Mouse (Mus musculus): ENCODE data around the gene Casp4.

Gene Casp4

DNA sequence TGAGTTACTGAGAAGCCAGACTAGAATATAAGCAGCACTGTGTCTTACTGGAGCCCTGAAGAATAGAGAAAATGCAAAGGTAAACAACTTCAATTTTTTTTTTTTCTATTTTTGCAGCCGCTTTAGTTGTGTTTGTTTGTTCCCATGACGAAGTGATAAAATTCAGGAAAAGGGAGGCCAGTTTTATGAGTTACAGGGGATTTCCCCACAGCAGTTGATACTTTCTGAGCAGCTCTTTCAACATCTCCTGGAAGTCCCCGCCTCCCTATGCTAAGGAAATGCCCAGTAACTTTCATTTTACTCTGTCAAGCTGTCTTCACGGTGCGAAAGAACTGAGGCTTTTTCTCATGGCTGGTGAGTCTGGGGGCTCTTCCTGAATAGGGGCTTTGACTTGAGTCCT is at the start of gene Casp4:
TSS of gene Casp4 (plus strand) at position 268 of the 400 bp plus-strand sequence.
- DNase-seq (ENCODE audit: low spot score in 2 of 2): no peak

DNA sequence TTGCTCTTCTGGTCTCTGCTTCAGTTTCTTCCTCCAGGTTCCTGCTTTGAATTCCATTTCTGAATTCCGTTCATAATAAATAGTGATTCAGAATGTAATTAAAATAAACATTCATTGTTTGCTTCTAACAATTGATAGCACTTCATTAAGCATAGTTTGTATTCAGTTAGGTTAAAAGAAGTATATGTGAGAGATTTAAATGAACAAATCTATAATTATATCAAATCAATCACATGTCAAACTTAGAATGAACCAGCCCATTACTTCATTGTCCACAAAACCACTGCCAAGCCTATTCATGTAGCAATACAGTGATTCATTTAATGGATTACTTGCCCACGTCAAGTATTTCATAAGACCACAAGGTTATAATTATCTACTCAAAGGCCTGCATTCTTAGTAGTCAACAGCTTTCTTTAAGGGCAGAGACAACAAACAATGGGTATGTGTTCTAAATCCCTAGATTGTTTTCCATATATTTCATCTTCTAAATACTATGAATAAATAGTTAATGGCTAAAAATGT is 44.6 kb upstream of the Casp4 start:
- DNase-seq (ENCODE audit: low spot score in 2 of 2): no peak

DNA sequence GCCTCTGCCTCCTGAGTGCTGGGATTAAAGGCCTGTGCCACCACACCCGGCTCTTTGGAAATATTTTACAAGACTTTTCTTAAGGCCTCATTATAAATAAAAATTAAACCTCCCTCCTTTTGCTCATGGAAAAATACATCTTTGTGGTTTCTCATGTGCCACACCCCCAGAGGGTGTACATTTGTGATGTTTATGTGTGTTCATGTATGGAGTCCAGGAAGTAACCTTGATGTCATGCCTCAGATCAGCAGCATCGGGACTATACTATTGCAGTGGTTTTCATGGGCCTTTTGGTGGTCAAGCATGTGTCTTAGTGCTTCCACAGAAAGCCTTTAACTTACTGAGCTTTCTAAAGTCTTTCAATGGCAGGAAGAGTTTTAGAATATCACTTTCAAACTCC is 38.4 kb upstream of the Casp4 start:
- DNase-seq (ENCODE audit: low spot score in 2 of 2): no peak

DNA sequence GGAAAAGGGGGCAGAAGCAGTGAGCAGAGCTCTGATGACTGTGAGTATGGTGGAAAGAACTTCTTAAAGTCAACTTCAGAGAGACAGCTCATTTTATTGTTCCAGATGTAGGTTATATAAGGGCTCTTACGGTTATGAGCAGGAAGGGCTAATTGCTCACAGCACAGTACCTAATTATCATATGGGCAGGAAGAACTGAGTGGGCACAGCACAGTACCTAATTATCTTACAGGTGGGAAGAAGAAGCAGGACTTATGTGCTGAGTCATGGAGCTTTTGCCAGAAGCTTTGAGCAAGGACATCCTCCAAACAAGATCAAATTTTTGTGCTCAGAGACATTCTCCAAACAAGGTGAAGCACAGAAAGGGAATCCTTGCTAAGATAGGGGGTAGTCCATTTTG is 37.7 kb upstream of the Casp4 start:
- DNase-seq (ENCODE audit: low spot score in 2 of 2): no peak

DNA sequence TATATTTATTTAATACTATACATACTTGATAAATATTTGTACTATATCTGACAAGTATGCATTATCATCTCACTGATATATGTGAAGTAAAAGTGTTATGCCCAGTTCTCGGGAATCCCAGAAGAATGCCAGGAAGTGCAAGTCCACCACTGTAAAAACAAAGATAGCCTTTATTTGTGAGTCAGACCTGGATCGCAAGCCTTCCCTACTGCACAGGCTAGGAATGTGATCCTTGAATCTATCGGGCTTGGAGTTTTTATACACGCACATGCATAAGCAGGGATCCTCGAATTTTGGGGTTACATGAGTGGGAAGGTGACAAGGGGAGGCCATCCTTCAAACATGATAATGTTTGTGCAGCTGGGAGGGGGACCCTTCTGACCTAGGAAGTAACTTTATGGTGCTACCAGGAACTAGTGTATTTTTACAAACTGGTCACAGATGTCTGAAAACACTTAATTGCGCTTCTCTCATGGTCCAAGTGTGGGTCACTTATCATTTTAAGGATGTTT is 37.2 kb upstream of the Casp4 start:
- no peak for DNase-seq (ENCODE audit: low spot score in 2 of 2)

DNA sequence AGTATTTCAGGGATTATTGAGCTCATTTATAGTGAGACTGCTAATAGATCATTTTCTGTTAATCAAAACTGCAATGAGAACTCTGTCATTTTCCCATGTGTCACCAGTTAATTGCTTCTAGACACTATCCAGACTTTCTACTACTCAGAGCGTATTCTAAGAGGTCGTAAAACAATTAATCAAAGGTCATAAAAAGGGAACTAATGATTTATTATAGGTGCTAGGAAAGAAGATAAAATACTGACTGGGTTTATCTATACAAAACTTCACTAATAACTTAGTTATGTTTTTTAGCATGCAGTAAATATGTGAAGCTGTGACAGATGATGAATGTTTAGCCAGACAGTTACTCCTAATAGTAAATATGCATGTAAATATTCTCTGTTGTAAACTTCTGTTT is 22.6 kb upstream of the Casp4 start:
- no peak for DNase-seq (ENCODE audit: low spot score in 2 of 2)

DNA sequence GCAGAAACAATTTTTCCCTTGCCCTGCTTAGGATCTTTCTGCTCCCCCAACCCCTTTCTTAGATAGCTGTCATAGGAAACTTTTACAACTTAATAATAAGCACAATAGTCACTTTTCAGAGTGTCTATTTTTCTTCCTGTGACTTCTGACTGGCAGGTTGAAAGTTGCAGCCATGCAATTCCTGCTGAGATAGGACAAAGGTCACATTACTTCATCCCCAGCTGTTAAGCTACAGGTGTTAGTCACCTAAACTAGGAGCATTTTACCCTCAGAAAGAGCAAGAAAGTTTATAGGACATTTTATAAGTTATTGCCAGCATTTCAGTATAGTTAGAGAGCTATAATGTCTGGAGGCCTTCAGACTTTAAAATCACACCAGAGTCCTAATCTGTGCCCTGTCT is 22.0 kb upstream of the Casp4 start:
- DNase-seq (ENCODE audit: low spot score in 2 of 2): no peak

DNA sequence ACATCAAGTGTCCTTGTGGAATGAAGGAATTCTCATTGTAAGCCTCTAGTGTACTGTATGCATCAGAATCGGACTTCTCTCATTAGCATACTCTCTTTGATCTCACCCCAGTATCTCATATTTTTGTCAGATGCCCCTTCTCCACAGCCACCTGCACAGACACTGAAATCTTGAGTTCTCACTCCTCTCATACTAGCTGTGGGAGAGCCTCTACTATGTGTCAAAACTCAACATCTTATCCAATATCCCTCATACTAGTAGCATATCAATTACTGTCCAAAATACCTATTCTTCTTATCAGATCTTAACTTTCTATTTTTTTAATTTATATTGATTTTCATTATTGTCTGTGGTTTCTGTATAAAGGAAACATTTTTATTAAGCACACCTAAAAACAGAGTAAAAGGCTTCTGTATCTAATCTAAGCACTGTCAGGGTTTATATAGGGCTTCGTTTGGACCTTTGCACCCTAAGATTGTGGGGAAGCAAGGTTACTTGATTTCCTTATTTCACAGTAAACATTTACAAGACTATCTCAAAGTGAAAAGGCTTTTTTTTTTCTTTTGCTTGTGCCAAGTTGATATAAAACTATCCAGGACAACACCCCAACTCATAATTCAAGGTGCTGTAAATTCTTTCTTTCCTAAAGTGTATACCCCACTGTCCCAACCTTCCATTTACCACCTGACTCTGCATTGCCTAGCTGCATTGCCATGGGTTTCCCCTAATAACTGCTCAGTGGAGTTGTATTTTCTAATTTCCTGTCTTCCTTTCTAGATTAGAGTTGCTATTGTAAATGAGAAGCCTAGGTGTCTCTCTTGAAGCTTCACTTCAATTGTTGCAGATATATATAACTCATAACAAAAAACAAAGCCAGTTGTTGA is 12.0 kb upstream of the Casp4 start:
- DNase-seq (ENCODE audit: low spot score in 2 of 2): no peak

DNA sequence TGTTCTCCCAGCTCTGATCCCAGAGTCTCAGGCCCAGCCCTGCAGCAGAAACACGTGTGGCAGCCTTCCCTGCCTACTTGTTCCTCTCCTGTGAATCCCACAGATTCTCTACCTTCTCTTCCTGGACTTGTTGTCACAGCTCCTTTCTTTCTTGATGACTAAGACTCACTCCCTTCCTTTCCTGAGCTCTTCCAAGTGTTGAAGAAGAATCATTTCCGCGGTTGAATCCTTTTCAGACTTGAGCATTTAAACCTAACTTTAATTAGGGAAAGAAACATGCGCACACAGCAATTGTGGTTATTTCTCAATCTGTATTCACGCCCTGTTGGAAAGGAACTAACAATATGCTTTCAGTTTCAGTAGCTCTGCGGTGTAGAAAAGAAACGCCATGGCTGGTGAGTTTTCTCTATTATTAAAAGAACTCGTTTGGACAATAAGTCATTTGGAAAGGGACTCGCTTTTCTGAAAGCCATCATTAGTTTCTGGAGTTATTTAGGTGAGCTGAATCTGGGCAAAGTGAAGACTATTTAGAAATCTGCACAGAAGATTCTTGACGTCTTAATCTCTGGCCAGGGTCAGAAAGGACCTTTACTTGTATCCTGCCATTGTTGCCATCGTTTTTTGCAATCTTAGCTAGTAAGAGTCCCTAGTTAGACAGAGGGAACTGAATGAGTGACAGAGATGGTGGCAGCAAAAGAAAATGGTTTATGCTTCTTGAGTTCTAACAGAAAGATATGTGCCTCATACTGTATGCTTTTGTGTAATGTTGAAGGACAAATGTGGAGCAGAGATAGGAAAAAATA is 10.1 kb upstream of the Casp4 start, which contains the start of gene Casp1:
TSS of gene Casp1 (plus strand) at position 189 of the 803 bp plus-strand sequence.
- no peak for DNase-seq (ENCODE audit: low spot score in 2 of 2)

DNA sequence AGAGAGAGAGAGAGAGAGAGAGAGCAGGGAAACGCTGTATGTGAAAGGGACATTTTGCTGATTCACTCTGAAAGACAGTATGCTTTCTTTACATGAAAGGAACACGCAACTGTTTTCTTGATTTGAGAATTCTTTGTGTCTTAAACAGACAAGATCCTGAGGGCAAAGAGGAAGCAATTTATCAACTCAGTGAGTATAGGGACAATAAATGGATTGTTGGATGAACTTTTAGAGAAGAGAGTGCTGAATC is 9.6 kb upstream of the Casp4 start:
- DNase-seq (ENCODE audit: low spot score in 2 of 2): no peak

DNA sequence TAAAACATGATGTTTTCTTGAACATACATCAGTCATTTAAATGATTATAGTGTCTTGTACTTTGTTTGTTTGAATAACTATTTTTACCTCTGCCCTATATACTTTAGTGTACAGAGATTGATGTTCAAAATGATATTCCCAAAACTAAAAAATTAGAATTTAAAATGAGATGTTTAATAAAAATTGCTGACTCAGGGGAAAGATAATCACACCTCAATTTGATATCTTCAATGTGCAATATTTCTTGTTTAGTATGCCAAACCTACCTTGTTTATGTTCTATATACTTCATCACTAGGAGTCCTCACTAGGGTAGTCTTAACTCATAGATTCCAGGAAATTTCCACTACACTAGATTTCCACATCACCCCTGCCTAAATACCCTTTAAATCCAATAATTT is 1.5 kb downstream of the Casp4 start:
- no peak for DNase-seq (ENCODE audit: low spot score in 2 of 2)

DNA sequence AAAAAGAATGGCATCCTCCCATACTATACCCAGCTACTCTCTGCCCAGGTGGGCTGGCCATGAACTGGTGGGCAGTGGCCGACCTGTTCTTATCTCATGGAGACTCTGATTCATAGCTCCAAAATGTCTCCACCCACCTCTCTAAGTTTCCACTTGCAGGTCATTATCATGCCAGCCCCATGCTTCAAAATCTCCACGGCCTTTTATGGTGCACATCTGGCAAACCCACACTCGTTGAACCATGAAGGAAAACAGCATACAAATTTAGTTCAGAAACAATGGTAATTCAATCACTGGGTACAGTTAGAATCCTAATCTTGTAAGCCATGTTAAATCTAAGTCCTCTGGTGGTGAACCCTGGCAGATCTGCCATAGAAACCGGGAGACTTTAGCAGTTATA is 2.8 kb downstream of the Casp4 start:
- DNase-seq (ENCODE audit: low spot score in 2 of 2): no peak

DNA sequence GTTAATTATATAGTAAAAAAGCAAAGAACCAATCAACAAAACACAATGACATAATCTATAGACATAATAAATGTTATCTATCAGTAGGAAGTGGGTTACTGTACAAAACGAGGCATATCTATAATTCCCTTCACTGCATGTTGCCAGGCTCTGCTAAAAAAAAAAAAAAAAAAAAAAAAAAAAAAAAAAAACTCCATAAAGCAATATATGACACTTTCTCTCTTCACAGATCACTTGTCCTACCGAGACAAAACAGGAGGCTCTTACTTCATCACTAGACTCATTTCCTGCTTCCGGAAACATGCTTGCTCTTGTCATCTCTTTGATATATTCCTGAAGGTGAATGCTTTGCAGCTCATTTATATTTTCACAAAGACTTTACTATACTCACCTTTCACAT is 19.6 kb downstream of the Casp4 start:
- DNase-seq (ENCODE audit: low spot score in 2 of 2): no peak

DNA sequence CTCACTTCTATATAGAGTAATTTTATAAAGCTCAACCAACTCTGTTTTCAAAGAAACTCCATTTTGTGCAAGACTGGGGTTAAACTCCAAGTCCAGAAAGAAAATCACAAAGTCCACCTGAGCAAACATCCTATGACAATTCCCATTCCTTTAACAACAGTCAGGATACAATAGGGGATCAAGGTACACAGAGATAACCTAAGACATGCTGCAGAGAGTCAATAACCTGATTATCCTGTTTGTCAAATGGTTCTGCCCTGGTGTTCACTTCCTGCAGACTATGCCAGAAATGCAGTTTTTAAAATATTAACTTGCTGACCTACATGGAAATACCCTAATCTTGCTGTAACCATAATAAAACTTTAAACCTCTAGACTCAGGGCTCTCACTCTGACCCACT is 23.8 kb downstream of the Casp4 start:
- DNase-seq (ENCODE audit: low spot score in 2 of 2): no peak

DNA sequence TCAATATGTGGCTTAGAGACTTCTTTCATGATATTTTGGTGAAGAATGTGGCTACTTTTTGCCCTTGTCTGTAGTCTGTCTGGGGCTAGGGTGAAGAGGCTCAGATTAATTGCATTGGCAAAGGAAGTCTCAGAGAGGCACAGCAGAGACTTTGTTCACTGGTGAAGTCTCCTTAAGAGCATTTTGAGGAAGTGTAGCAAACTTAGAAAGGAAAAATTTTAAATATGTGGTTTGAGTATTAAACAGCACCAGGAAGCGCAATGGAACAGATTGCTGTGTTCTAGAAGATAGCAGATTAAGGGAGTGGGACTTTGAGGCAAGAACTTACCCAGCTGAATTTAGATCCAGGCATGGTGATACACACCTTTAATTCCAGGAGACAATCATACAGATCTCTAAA is 24.8 kb downstream of the Casp4 start:
- no peak for DNase-seq (ENCODE audit: low spot score in 2 of 2)

DNA sequence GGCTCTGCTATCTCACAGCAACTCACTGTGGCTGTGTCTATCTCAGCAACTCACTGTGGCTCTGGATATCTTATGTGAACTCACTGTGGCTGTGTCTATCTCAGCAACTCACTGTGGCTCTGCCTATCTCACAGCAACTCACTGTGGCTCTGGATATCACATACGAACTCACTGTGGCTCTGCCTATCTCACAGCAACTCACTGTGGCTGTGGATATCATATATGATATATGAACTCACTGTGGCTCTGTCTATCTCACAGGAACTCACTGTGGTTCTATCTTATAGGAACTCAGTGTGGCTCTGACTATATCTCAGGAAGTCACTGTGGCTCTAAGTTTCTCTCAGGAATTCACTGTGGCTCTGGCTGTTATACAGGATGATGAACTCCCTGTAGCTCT is 34.5 kb downstream of the Casp4 start:
- DNase-seq (ENCODE audit: low spot score in 2 of 2): no peak

DNA sequence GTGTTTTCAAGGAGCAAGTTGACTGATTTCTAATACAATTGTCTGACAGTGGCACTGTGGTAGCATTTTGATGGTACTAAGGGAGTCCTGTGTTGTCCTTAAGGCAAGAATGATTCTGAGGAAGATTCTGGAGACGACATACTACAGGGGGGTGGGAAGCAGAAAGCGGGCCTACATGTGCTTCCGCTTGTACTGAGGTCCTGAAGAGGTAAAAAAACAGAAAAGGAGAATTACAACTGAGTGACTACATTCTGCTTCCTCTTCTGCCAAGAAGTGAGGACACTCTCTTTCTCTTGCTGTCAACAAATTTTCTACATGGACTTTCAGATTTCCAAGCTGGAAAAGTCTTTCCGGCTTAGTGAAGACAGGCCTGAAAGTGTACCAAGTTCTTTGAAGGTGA is 35.5 kb downstream of the Casp4 start:
- DNase-seq (ENCODE audit: low spot score in 2 of 2): no peak

DNA sequence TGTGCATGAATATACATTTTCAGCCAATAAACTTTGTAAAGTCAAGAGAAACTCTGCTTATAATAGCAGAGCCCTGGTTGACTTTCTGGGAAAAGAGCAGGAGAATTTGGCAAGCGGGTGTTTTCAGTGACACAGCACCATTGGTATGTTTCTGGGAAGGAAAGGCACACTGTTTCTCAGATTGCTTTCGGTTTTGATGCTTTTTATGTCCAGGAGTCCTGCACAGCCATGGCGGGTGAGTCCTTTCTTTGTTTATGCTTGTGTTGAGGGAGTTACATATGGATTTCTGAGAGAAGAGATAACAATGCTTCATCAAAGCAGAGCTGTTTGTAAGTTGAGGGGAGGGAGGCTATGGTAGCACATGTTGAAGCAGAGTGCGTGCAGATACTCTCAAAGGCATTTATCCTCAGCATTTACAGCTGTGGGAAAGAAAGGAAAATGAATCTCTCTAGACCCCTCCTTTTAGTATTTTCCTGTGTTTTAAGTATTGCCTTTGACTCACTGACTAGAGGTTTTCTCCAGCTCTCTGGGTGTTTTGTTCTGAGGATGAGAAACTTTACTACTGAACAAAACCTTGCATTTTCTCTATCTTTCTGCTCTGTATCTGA is 36.8 kb downstream of the Casp4 start, which contains the start of gene Casp12:
TSS of gene Casp12 (plus strand) at position 140 of the 608 bp plus-strand sequence.
- no peak for DNase-seq (ENCODE audit: low spot score in 2 of 2)

DNA sequence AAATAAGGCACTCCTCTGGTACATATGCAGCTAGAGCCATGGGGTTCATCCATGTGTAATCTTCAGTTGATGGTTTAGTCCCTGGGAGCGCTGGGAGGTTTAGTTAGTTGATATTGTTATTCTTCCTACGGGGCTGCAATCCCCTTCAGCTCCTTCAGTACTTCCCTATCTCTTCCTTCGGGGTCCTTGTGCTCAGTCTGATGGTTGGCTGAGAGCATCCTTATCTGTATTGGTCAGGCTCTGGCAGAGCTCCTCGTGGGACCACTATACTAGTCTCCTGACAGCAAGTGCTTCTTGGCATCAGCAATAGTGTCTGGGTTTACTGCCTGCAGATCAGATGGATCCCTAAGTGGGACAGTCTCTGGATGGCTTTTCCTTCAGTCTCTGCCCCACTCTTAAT is 38.8 kb downstream of the Casp4 start:
- no peak for DNase-seq (ENCODE audit: low spot score in 2 of 2)

DNA sequence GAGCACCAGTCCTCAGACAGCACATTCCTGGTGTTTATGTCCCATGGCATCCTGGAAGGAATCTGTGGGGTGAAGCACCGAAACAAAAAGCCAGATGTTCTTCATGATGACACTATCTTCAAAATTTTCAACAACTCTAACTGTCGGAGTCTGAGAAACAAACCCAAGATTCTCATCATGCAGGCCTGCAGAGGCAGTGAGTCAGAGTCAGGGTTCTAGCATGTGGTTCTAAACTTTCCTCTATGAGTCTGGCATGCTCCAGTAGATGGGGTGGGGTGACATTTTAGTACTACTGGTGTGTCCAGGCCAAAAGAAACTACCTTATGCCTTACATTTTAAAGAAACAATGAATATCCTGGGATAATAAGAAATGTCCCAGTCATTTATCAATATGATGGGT is 45.0 kb downstream of the Casp4 start:
- DNase-seq (ENCODE audit: low spot score in 2 of 2): no peak

DNA sequence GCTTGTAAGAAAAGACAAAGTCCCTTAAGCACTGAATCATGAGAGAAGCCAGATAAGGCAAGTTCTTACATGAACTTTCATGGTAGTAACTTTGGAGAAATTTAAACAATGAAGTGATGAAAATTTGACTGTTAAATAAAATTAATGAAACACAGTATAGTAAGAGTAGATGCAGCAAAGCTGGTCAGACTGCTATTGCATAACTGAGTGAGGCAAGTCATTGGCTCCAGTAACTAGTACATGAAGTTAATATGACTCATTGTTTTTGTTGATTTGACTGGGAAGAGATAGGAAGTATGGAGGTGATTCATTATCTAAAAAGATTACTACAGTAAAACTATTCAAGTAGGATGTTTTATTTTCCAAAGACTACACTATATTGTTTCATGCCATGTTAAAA is 48.2 kb downstream of the Casp4 start:
- no peak for DNase-seq (ENCODE audit: low spot score in 2 of 2)
